Mouse (Mus musculus) embryonic fibroblast, embryonic 13.5 days (primary cell): ENCODE data around the gene Hist1h4i. TPM values are rescaled to one million over a fixed set of nuclear protein-coding genes. Genes with fewer than 3 reads are reported as not detected.
"Not testable (repeated sequence)": the region's sequence is repeated elsewhere in the genome, so short reads cannot be mapped to it uniquely, and the experiment has no call there.

Experiments
- H3K27ac ChIP-seq: 2 replicates; pipeline ENCODE4 v1.5.1; 2012; ENCODE audit warnings: low read length, control low read depth, inconsistent platforms; ENCODE audit not compliant: insufficient read depth
- H3K4me1 ChIP-seq: 2 replicates; pipeline ENCODE4 v1.6.1; 2011; ENCODE audit warnings: low read length; ENCODE audit not compliant: control insufficient read depth, insufficient read depth
- H3K4me3 ChIP-seq: 2 replicates; pipeline ENCODE4 v1.5.1; 2011; ENCODE audit warnings: mild to moderate bottlenecking, control low read depth, low read length; ENCODE audit not compliant: insufficient read depth
- CTCF ChIP-seq: IDR thresholded peaks from 2 replicates; pipeline ENCODE4 v1.5.1; 2011; ENCODE audit warnings: mild to moderate bottlenecking, control low read depth, low read length, moderate library complexity, borderline replicate concordance; ENCODE audit not compliant: insufficient read depth
- POLR2A ChIP-seq: IDR thresholded peaks from 2 replicates; pipeline ENCODE4 v1.6.1; 2011; ENCODE audit warnings: low read depth, mild to moderate bottlenecking, control low read depth, low read length, moderate library complexity
- polyA plus RNA-seq: library from polyadenylated mRNA; stranded (reverse); fragments of >200 nt; gene quantifications from 2 replicates; pipeline ENCODE4 v1.2.4, GENCODE M21; 2011; ENCODE audit warnings: low read depth; ENCODE audit not compliant: missing spikeins, insufficient read length

Gene Hist1h4i
- polyA plus RNA-seq, 1 experiment: 9.1 TPM

DNA sequence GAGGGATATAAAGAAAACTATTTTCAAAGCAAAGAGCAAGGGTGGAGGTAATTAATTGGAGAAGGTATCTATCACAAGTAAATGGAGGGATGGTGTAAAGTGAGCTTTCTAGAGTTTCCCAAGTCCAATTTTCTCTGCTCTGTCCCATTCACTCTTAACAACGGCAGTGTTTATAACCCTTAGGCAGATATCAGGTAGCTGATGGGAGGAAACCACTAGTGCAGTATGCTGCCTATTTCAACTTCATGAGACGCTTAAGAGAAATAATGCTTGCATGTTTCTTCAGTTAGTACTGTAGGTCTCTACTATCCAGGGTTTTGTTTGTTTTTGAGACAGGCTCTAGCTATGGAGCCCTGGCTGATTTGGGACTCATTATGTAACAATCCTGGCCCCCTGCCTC is 3.7 kb downstream of the Hist1h4i start:
- TF ChIP-seq POLR2A (no peak), CTCF (no peak)
- Histone ChIP-seq H3K4me3 (no peak overlapping the region), H3K4me1 (peaks cover 6% of the 10 kb centered on the region; the same call in 1 of the 2 replicates), H3K27ac (no peak overlapping the region)

DNA sequence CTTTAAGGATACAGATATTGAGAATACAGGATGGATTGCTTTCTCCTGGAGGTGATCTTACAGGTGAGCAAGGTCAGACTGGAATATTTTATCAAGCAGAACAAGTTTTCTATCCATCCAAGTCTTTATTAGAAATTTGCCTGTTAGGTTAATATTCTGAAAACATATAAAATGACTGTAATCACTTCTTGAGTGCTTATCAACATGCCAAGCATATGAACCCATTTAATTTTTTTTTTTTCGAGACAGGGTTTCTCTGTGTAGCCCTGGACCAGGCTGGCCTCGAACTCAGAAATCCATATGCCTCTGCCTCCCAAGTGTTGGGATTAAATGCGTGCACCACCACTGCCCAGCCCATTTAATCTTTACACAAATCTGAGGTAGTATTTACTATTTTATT is 4.2 kb downstream of the Hist1h4i start:
- TF ChIP-seq POLR2A: no peak
- TF ChIP-seq CTCF: no peak
- Histone ChIP-seq H3K4me1 (peaks cover 6% of the 10 kb centered on the region; the same call in 1 of the 2 replicates), H3K27ac (no peak overlapping the region), H3K4me3 (no peak overlapping the region)

DNA sequence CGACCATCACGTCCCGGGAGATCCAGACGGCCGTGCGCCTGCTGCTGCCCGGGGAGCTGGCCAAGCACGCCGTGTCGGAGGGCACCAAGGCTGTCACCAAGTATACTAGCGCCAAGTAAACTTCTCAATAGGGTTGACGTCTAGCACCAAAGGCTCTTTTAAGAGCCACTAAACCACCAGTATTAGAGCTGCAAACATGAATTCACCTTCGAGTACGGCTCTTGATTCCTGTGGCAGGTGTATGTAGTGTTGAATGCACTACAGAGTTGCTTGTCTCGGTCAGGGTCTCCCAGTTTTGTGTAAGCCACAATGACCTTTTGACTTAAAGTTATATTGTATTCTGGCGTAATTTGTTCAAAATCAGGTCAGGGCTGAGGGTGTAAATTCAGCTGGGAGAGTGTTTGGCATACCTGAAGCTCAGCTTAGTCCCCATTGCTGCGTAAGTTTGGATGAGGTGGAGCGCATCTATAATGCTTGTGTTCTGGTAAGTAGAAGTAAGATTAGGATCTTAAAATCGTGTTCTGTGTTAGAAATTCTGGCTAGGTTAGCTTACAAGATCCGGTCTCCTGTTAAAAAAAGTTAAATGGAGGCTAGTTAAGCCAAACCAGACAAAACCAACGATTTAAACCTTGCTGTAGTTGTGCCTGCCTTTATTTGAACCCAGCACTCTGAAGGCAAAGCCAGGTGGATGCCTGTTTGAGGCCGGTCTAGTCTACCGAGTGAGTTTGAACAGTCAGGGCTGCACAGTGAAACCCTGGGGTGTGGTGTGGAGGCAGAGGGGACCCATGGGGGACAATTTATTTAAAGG is 4.8 kb downstream of the Hist1h4i start:
- peak overlapping the region; percentile 41 for H3K27ac ChIP-seq
- H3K4me1 ChIP-seq: peaks cover 6% of the 10 kb centered on the region; the same call in 1 of the 2 replicates
- TF ChIP-seq CTCF: no peak
- peak; percentile 45 for TF ChIP-seq POLR2A
- peak overlapping the region; percentile 46 for H3K4me3 ChIP-seq

DNA sequence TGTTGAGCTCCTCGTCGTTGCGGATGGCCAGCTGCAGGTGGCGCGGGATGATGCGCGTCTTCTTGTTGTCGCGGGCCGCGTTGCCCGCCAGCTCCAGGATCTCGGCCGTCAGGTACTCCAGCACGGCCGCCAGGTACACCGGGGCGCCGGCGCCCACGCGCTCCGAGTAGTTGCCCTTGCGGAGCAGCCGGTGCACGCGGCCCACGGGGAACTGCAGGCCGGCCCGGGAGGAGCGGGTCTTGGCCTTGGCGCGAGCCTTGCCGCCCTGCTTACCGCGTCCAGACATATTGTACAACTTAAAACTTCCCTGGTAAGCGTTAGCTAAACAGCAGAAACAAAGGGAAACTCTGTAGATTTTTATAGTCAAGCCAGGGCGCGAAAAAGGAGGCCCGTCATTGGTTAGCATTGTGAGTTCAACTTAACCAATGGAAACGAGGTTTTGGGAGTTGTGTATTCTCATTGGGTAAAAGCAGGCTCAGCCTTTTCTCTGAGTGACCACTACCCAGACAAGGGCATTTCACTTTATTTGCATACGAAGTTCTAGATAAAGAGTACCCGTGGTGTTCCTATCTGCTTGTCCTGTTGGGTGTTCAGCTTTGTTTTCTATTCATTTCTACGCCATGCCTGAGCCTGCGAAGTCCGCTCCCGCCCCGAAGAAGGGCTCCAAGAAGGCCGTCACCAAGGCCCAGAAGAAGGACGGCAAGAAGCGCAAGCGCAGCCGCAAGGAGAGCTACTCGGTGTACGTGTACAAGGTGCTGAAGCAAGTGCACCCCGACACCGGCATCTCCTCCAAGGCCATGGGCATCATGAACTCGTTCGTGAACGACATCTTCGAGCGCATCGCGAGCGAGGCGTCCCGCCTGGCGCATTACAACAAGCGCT is 5.7 kb downstream of the Hist1h4i start, which contains the start of the genes Hist1h2ah and Hist1h2bk:
Gene Hist1h2ah (minus strand): TSS at position 302 of the 882 bp plus-strand sequence.
Gene Hist1h2bk (plus strand): TSS at position 604 of the 882 bp plus-strand sequence.
- not testable (repeated sequence) for H3K4me1 ChIP-seq
- TF ChIP-seq POLR2A: peak; percentile 56
- H3K4me3 ChIP-seq: peak within 1 kb of the TSS; percentile 76
- peak within 1 kb of the TSS; percentile 95 for H3K27ac ChIP-seq

DNA sequence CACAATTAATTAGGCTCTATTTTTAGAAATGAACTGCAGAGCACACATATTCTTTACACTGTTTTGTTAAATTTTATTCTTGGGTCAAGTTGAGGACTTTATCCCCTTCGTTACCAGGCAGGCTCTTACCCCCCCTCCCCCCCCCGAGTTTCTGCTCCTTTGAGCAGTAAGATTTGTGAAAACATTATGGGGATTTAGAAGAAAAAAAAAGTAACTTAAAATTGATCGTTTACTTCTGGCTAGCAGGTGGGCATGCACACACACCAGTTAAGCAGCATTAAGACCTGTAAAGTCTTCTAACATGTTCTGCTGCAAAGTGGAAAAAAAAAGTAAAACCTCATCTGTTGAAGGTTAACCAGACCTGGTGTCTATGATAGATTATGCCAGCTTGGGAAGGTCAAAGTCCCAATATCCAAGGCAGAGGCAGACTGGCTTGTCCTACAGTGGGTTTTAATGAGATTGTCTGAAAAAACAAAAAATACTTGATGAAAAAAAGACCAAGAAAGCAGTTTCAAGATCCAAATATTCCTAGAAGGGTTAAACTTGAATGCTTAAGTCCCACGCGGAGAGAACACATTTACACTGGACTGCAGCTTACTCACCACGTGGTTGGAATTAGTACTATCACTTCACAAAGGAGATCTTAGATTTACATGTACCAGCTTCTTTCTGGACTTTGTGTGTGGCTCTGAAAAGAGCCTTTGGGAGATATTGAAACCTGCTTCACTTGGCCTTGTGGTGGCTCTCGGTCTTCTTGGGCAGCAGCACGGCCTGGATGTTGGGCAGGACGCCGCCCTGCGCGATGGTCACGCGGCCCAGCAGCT is 6.5 kb downstream of the Hist1h4i start:
- peaks cover 6% of the 10 kb centered on the region; the same call in 1 of the 2 replicates for H3K4me1 ChIP-seq
- H3K4me3 ChIP-seq: peak overlapping the region; percentile 76
- TF ChIP-seq POLR2A (0 out of 2 replicates have a peak, but pooled peaks have one; percentile 36), CTCF (no peak)
- H3K27ac ChIP-seq: peak overlapping the region; percentile 95

DNA sequence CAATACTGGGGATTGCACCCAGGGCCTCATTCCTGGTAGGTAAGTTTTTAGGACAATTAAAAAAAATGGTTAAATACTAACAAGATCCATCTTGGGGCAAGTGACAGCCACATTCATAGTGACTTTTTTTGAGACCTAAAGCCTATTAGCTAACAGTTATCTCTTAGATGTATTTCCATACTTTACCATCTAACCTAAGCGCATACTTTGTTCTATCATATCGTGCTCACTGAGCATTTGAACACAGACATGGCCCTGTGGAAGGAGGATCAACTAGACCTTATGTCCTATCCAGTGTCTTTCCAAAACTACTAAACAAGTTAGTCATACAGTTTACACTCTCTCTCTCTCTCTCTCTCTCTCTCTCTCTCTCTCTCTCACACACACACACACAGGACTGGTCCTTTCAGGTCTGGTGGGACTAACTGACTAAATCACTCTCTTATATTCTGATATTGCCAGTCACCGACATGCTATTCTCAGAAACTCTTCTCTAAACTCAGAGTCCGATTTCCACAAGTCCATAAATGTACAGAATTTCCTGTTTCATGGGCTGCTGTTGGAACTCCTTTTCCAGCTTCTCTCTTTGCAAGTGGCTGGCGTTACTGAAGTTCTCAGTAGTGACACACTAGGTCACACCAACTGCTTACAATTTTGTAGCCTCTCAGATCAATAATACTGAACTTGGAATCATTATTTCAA is 7.3 kb downstream of the Hist1h4i start:
- peak overlapping the region; percentile 52 for H3K27ac ChIP-seq
- no peak for TF ChIP-seq CTCF
- TF ChIP-seq POLR2A: no peak
- H3K4me1 ChIP-seq: peaks cover 6% of the 10 kb centered on the region; the same call in 1 of the 2 replicates
- peak overlapping the region; percentile 76 for H3K4me3 ChIP-seq

DNA sequence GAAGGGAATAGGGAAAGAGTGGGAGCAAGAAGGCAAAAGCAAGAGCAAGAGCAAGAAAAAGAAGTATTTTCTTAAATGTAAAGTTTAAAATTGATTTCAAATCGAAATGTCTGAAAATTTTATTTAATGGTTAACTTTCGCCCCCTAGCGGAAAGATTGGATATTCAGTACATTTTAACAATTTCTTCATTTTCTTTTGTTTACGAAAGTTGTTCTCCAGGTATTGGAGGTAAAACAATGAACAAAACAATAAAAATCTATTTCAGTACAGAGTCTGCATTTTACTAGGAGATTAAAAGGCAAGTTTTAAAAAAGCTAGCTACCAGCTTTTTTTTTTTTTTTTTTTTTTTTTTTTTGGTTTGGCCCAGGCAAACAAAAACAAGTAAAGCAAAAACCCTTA is 10.7 kb downstream of the Hist1h4i start:
- no peak for TF ChIP-seq CTCF
- no peak for TF ChIP-seq POLR2A
- no peak overlapping the region for H3K27ac ChIP-seq
- no peak overlapping the region for H3K4me3 ChIP-seq
- H3K4me1 ChIP-seq: no peaks in the 10 kb centered on the region; the same call in 1 of the 2 replicates

DNA sequence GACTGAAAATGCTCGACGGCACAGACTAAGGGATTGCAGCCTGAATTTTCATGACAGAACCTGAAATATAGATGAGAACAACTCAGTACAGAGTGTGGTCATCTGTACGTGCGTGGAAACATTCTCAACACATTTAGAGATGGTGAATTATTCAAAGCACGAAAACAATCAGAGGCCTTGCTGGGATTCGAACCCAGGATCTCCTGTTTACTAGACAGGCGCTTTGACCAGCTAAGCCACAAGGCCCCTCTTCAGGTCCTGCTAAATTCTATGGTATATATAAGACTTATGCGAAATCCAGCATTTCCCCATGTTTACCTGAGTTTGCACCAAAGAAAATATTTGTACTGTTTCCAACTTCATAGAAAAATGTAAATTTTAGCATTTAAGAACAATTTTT is 11.2 kb downstream of the Hist1h4i start:
- Histone ChIP-seq H3K27ac (no peak overlapping the region), H3K4me3 (no peak overlapping the region; the same call in 1 of the 2 replicates), H3K4me1 (no peaks in the 10 kb centered on the region; the same call in 1 of the 2 replicates)
- TF ChIP-seq CTCF (no peak), POLR2A (no peak)
